Mouse (Mus musculus): ENCODE data around the gene Cdkn2aipnl. TPM values are rescaled to one million over a fixed set of nuclear protein-coding genes. Genes with fewer than 3 reads are reported as not detected.

Cdkn2aipnl gene
- polyA plus RNA-seq, 1 experiment from 2014 or later: 134 TPM

- peak overlapping the region; percentile 99 for H3K27ac ChIP-seq
These were observed 33.9 kb downstream of the Cdkn2aipnl start for GRCm38 (mm10) chr11:52001341-52001740.

GRCm38 (mm10) chr11:52001861-52002260 is 34.4 kb downstream of the Cdkn2aipnl start:
- 95% methylated on average over 8 of the region's 8 CpGs for WGBS

More at GRCm38 (mm10) chr11:52001341-52001740, 33.9 kb downstream of the Cdkn2aipnl start:
- H3K36me3 ChIP-seq: peaks cover 17% of the 10 kb centered on the region
- no peaks in the 10 kb centered on the region for H3K9me3 ChIP-seq
- WGBS: 78% methylated on average over 10 of the region's 10 CpGs
- peaks cover 52% of the 10 kb centered on the region for H3K4me1 ChIP-seq (replicated peaks)
- no peak for DNase-seq (ENCODE audit: low spot score)
- peak overlapping the region; percentile 83 for H3K4me3 ChIP-seq
- H3K27me3 ChIP-seq (ENCODE audit: insufficient read depth, poor library complexity, severe bottlenecking): no peaks in the 10 kb centered on the region

GRCm38 (mm10) chr11:52002842-52003504 is 35.5 kb downstream of the Cdkn2aipnl start:
- peak overlapping the region; percentile 78 for H3K4me3 ChIP-seq
- peaks cover 44% of the 10 kb centered on the region for H3K4me1 ChIP-seq (replicated peaks)
- peak overlapping the region; percentile 92 for H3K27ac ChIP-seq
- no peak for DNase-seq (ENCODE audit: low spot score)
- 79% methylated on average over 13 of the region's 13 CpGs for WGBS
- no peaks in the 10 kb centered on the region for H3K27me3 ChIP-seq (ENCODE audit: insufficient read depth, poor library complexity, severe bottlenecking)
- H3K9me3 ChIP-seq: no peaks in the 10 kb centered on the region
- peaks cover under 1% of the 10 kb centered on the region; the same call in 1 of the 2 replicates for H3K36me3 ChIP-seq

More at GRCm38 (mm10) chr11:52001861-52002260, 34.4 kb downstream of the Cdkn2aipnl start:
- Histone ChIP-seq H3K27ac (no peak overlapping the region), H3K9me3 (no peaks in the 10 kb centered on the region), H3K36me3 (peaks cover 12% of the 10 kb centered on the region), H3K27me3 (ENCODE audit: insufficient read depth, poor library complexity, severe bottlenecking) (no peaks in the 10 kb centered on the region), H3K4me1 (replicated peaks) (peaks cover 52% of the 10 kb centered on the region), H3K4me3 (no peak overlapping the region)
- no peak for DNase-seq (ENCODE audit: low spot score)

- peaks cover 39% of the 10 kb centered on the region for H3K4me1 ChIP-seq (replicated peaks)
- no peak for DNase-seq (ENCODE audit: low spot score)
- no peaks in the 10 kb centered on the region for H3K36me3 ChIP-seq
- no peaks in the 10 kb centered on the region for H3K9me3 ChIP-seq
- 22% methylated on average over 4 of the region's 4 CpGs for WGBS
- H3K27me3 ChIP-seq (ENCODE audit: insufficient read depth, poor library complexity, severe bottlenecking): no peaks in the 10 kb centered on the region
- peak overlapping the region; percentile 92 for H3K27ac ChIP-seq
- H3K4me3 ChIP-seq: peak overlapping the region; percentile 78
These were observed 36.0 kb downstream of the Cdkn2aipnl start for GRCm38 (mm10) chr11:52003505-52003771.

- Histone ChIP-seq H3K4me1 (replicated peaks) (peaks cover 34% of the 10 kb centered on the region), H3K4me3 (peak within 1 kb of the TSS; percentile 78), H3K36me3 (no peaks in the 10 kb centered on the region), H3K27me3 (ENCODE audit: insufficient read depth, poor library complexity, severe bottlenecking) (no peaks in the 10 kb centered on the region), H3K9me3 (no peaks in the 10 kb centered on the region), H3K27ac (peak within 1 kb of the TSS; percentile 92)
- DNase-seq (ENCODE audit: low spot score): peak; percentile 94
- under 1% methylated on average over 51 of the region's 51 CpGs for WGBS
These were observed 36.5 kb downstream of the Cdkn2aipnl start, which contains the start of gene Cdkl3 for GRCm38 (mm10) chr11:52003772-52004528. Gene Cdkl3, plus strand, starts transcription at chr11:52004221.

- 75% methylated on average over 2 of the region's 2 CpGs for WGBS
- H3K36me3 ChIP-seq: no peaks in the 10 kb centered on the region
- peak overlapping the region; percentile 78 for H3K4me3 ChIP-seq
- no peak overlapping the region for H3K27ac ChIP-seq
- peaks cover 29% of the 10 kb centered on the region for H3K4me1 ChIP-seq (replicated peaks)
- H3K27me3 ChIP-seq (ENCODE audit: insufficient read depth, poor library complexity, severe bottlenecking): no peaks in the 10 kb centered on the region
- H3K9me3 ChIP-seq: no peaks in the 10 kb centered on the region
- no peak for DNase-seq (ENCODE audit: low spot score)
These were observed 38.1 kb downstream of the Cdkn2aipnl start for GRCm38 (mm10) chr11:52005586-52005985.

GRCm38 (mm10) chr11:52011011-52011410 is 43.5 kb downstream of the Cdkn2aipnl start:
- H3K36me3 ChIP-seq: no peaks in the 10 kb centered on the region
- H3K27me3 ChIP-seq (ENCODE audit: insufficient read depth, poor library complexity, severe bottlenecking): no peaks in the 10 kb centered on the region
- no peak overlapping the region for H3K27ac ChIP-seq
- H3K9me3 ChIP-seq: no peaks in the 10 kb centered on the region
- H3K4me1 ChIP-seq (replicated peaks): no peaks in the 10 kb centered on the region
- no peak overlapping the region for H3K4me3 ChIP-seq
- 90% methylated on average over 11 of the region's 11 CpGs for WGBS
- DNase-seq (ENCODE audit: low spot score): no peak

- Histone ChIP-seq H3K4me1 (replicated peaks) (no peaks in the 10 kb centered on the region), H3K9me3 (no peaks in the 10 kb centered on the region), H3K27ac (no peak overlapping the region), H3K4me3 (no peak overlapping the region), H3K27me3 (ENCODE audit: insufficient read depth, poor library complexity, severe bottlenecking) (no peaks in the 10 kb centered on the region), H3K36me3 (no peaks in the 10 kb centered on the region)
- 89% methylated on average over 5 of the region's 5 CpGs for whole genome bisulfite sequencing
- no peak for DNase-seq (ENCODE audit: low spot score)
These were observed 44.1 kb downstream of the Cdkn2aipnl start for GRCm38 (mm10) chr11:52011541-52011940.

GRCm38 (mm10) chr11:52018217-52018616 is 50.8 kb downstream of the Cdkn2aipnl start:
- no peak for DNase-seq (ENCODE audit: low spot score)
- no peaks in the 10 kb centered on the region for H3K9me3 ChIP-seq
- H3K4me3 ChIP-seq: no peak overlapping the region
- WGBS: 80% methylated on average over 9 of the region's 9 CpGs
- H3K4me1 ChIP-seq (replicated peaks): no peaks in the 10 kb centered on the region
- H3K36me3 ChIP-seq: peaks cover 7% of the 10 kb centered on the region; the same call in 1 of the 2 replicates
- no peaks in the 10 kb centered on the region for H3K27me3 ChIP-seq (ENCODE audit: insufficient read depth, poor library complexity, severe bottlenecking)
- H3K27ac ChIP-seq: no peak overlapping the region

Other genes starting within 250 kb of the Cdkn2aipnl start
- 12.5 and 13.3 TPM in 2 replicates for gene Sec24a, start 204.0 kb upstream of the Cdkn2aipnl start, polyA plus RNA-seq (2016; fragmentation: Nextera tagmentation; extraction: Ambion mirVana)
- gene Sar1b, start 204.0 kb upstream of the Cdkn2aipnl start, polyA plus RNA-seq (2016; fragmentation: Nextera tagmentation; extraction: Ambion mirVana): 117 and 135 TPM in 2 replicates
- 0.35 and 0.39 TPM in 2 replicates for gene Jade2, start 110.0 kb upstream of the Cdkn2aipnl start, polyA plus RNA-seq (2016; fragmentation: Nextera tagmentation; extraction: Ambion mirVana)
- 205 and 207 TPM in 2 replicates for gene Ube2b, start 33.1 kb downstream of the Cdkn2aipnl start, polyA plus RNA-seq (2016; fragmentation: Nextera tagmentation; extraction: Ambion mirVana)
- gene Cdkl3, start 36.6 kb downstream of the Cdkn2aipnl start, polyA plus RNA-seq (2016; fragmentation: Nextera tagmentation; extraction: Ambion mirVana): 8.3 and 11.7 TPM in 2 replicates
- 84.2 and 97.8 TPM in 2 replicates for gene Ppp2ca, start 131.0 kb downstream of the Cdkn2aipnl start, polyA plus RNA-seq (2016; fragmentation: Nextera tagmentation; extraction: Ambion mirVana)
- not detected in 2 replicates for gene Olfr1373, start 177.9 kb downstream of the Cdkn2aipnl start, polyA plus RNA-seq (2016; fragmentation: Nextera tagmentation; extraction: Ambion mirVana)
- not detected in 2 replicates for gene Olfr1371, start 246.3 kb downstream of the Cdkn2aipnl start, polyA plus RNA-seq (2016; fragmentation: Nextera tagmentation; extraction: Ambion mirVana)